Mouse (Mus musculus): ENCODE measurements around the gene Csde1.

Gene Csde1

DNA sequence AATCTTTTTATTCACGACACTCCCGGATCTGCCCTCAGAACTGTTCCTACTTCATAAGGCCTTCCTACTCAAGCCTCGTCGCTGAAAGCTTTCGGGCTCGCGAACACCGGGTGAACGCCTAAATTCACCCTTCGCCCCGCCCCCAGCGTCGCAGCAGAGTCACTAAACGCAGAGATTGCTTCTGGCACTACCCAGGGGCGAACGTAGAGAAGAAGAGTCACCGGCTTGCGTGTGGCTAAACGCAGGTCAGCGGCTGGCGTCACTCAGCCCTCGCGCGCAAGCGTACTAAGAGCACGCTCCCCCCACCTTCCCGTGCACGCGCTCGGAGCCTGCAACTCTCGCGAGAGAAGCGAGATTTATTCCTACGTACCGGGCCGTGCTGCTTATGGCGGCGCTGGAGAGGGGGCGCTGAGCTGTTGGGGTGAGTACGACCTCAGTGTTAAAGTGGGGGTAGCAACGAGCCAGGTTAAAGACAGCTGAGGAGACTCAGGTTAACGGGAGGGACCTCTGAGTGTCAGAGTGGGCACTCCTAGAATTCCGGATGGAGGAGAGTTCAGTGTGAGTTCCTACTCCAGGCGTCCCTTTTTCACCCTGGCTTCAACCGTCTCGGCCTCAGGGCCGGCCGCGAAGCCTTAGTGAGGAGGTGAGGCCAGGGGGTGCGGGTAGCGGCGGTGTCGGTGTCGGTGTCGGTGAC is at the start of gene Csde1:
Gene Csde1, plus strand, starts transcription at position 178 of the 694 bp plus-strand sequence.
- in situ Hi-C loops (cut with MboI, MseI), result no loop called here

DNA sequence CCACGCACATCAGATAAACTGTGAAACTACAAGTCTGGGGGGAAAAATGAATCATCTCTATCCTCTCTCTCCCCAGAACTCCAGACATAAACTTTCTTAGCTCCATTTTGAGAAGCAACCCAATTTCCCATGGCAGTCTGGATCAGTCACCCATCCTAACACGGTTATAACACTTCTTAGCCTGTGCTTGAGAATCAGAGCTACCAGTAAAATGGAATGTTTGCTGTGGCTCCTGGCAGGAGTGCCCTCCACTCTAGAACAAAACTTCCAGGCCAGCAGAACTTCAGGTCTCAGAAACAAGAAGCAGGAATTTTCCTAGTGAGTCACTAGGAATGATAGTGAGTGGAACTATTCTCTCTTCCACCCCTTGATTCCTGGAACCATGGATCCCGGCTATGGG is 49.7 kb upstream of the Csde1 start:
- in situ Hi-C loops (cut with MboI, MseI), result no loop called here

DNA sequence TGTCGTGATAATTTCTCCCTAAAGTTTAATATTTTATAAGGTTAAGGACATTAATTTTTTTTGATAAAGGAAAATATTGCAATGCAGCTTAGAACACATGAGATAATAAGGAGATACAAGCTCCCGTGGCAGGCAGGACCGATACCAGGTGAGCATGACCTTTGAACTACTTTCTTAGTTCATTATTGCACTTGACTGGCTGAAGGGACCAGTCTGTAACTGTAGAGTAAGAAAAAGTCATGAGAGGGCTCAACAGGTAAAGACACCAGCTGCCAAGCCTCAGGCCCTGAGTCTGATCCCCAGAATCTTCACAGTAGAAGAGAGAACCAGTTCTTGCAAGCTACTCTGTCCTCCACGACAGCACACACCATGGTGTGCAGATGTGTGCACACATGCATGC is 43.3 kb upstream of the Csde1 start:
- in situ Hi-C loops (cut with MboI, MseI), result no loop called here

DNA sequence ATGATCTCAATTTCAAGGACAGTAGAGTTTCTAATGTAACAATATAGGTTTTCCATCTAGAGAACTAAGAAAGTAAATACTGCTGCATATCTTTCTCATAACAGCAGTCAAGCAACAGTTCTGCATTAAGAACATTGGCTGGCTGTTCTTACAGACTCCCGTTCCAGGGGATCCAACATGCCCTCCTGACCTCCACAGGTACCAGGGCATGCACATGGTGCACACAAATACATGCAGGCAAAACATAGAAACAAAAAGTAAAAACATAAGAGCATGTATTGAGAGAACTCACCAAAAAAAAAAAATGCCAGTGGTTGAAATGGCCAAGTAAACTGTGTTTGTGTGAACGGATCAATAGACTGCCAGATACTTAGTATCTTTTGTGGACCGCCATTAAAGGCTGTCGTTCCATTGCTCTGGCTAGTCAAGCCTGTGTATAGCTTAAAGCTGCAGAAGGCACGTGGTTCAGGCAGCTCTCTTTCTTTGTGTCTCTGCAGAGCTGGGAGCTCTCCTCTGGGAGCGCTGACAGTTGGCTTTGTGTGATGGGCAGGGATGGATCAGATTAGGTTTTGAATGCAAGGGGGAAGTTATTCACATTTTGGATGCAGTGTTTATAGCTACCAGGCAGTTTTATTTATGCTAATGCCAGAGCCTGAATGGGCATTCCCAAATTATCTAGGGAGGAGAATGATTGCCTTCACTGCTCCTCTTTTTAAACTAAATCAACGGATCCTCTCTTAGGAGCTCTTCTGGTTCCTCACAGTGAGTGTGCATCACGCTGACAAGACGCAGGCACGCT is 40.5 kb upstream of the Csde1 start:
- in situ Hi-C loops (cut with MboI, MseI), result no loop called here

DNA sequence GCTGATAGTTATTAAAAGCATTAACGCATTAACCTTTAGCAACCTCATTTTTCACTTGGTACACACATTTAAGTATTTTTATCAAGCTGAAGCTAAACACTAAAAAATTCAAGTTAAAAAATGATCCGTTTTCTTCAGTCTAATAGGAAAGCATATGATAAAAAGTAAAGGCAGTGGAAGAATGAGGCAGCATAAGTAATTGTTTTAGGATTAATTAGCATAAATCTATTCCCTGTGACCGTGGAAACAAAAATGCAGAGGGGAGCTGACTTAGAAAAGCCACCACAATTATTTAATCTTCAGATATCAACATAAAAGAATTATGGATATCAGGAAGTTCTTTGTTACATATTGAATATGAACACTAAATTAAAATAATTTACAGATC is 39.9 kb upstream of the Csde1 start:
- in situ Hi-C loops (cut with MboI, MseI), result no loop called here

DNA sequence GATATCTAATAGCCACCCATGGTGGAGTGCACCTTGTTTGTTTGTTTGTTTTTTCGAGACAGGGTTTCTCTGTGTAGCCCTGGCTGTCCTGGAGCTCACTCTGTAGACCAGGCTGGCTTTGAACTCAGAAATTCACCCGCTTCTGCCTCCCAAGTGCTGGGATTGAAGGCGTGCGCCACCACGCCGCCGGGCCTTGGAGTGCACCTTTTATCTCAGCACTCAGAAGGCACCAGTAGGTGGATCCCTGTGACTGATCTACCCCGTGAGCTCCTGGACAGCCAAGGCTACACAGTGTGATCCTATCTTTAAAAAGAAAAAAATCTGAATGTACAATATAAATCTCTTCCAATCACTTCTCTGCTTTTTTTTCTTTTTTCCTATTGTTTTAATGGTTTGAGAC is 29.2 kb upstream of the Csde1 start:
- in situ Hi-C loops (cut with MboI, MseI), result loop anchor here (5.0 to 10.0 kb wide), 2 partner anchors 264 to 1396 kb away; no protein-coding TSS in a partner anchor

DNA sequence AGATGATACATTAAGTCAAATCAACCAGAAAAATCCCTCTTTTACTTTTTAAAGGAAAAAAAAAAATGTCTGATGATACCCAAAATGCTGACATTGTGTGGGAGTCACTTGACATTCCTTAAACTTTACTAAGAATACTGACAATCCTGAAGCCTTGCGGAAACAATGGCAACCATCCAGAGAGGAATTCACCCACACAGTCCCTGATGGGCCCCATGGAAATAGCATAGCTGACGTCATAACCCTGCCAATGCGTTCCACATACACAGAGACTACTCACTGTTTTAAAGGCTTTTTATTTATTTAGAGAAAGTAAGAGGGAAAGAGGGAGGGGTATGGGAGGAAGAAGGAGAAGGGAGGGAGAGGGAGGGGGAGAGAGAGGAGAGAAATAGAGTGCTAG is 27.3 kb upstream of the Csde1 start:
- in situ Hi-C loops (cut with MboI, MseI), result loop anchor here (5.0 to 10.0 kb wide), 2 partner anchors 266 to 1398 kb away; no protein-coding TSS in a partner anchor

DNA sequence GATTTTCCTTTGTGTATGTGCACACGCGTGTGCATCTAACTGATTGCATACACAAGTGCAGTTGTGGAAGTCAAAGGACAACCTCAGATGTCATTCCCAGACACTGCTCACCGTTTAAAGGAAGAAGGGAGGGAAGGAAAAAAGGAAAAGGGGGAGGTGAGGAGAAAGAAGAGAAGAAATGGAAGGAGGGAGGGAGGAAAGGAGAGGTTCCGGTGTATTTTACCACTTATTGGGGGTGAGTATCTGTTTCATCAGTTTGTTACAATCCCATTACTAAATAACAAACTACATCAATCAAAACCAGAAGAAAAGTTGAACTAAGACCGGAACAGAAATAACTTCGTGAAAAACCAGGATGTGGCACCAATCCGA is 25.0 kb upstream of the Csde1 start:
- in situ Hi-C loops (cut with MboI, MseI), result loop anchor here (10.0 kb wide), 1 partner anchor 1400 kb away; no protein-coding TSS in a partner anchor

DNA sequence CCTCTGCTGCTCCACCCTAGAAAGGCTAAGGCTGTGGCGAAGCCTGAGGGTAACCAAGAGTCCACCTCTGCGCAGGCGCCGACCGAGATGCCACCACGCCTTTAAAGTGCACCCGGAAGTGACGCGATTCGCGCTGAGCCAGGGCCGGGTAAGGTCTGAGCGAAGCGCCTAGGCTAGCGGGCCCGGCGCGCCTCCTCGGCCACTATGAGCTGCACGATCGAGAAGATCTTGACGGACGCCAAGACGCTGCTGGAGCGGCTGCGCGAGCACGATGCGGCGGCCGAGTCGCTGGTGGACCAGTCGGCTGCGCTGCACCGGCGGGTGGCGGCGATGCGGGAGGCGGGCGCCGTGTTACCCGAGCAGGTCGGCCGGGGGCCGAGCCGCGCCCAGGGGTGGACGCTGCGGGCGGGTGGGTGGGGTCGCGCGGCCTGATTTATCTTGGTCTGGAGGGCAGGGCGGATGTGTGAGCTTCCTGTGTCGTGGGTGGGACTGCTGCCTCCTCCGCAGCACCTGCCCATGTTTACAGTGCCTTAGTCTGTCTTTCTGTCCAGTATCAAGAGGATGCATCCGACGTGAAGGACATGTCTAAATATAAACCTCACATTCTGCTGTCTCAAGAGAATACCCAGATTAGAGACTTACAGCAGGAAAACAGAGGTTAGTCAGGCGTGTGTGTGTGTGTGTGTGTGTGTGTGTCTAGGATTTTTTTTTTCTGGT is 24.5 kb upstream of the Csde1 start, which contains the start of gene Sike1:
Gene Sike1, plus strand, starts transcription at position 104 of the 717 bp plus-strand sequence.
- in situ Hi-C loops (cut with MboI, MseI), result loop anchor here (10.0 kb wide), 1 partner anchor 1401 kb away; no protein-coding TSS in a partner anchor

DNA sequence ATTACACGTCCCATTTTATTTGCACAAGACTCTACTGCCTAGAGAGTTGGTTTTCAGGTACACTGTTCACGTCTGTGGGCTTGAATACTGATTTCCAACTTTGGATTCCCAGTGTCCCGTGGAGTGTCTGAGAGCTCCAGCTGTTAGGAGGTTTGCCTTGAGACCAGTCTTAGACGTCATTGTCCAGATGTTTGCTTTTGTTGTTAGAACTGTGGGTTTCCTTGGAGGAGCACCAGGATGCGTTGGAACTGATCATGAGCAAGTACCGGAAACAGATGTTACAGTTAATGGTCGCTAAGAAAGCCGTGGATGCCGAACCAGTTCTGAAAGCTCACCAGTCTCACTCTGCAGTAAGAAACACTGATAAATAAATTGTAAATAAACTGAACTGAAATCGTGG is 23.2 kb upstream of the Csde1 start:
- in situ Hi-C loops (cut with MboI, MseI), result loop anchor here (10.0 kb wide), 1 partner anchor 1402 kb away; no protein-coding TSS in a partner anchor

DNA sequence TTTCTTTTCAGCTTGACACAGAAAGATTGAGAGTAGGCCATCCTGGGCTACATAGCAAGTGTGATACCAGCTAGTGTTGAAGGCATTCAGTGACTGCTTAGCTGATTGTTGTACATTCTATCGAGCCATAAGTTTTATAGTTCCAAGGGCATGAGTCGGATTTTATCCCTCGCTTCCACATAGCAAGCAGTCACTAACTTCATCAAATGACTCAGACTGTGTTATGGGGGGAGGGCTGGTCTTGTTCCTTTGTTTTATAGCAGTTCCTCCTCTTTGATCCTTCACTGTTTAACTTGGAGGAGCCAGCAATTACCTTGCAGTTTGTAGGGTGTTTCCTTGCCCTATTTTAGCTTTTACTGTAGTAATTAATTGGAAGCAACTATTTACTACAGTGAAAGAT is 22.6 kb upstream of the Csde1 start:
- in situ Hi-C loops (cut with MboI, MseI), result loop anchor here (10.0 kb wide), 1 partner anchor 1403 kb away; no protein-coding TSS in a partner anchor

DNA sequence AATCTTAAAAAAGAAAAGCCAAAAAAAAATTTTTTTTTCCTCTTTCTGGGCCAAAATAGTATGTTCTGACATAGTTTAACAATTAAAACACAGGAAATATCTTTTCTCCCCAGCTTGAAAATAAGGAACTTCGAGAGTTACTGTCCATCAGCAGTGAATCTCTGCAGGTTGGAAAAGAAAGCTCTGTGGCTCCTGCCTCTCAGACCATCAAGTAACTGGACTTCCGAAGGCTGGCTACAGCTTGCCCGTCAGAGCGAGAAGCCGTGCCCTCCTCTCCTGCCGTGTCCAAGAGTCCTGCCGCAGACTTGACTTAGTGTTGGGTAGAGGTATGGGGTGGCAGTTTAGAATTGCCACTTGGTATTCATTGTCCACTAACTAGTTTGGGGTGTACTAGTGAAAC is 18.6 kb upstream of the Csde1 start:
- in situ Hi-C loops (cut with MboI, MseI), result no loop called here

DNA sequence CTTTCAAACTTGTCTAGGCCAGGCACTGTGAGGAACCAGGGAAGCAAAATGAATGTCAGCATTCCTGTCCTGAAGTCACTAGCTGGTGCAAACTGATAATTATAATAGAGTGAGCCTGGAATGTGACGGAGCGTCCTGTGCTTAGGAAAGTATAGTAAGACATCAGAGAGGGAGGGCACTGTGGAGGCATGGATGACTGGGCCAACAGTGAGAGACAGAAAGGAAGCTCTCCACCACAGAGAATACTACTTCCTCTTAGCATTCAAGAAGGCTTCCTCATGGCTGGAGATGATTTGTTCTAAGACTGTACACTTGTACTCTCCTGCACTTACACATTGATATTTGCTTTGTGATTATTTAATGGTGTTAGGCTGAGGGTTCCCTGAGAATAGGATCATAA is 2.9 kb upstream of the Csde1 start:
- in situ Hi-C loops (cut with MboI, MseI), result no loop called here

DNA sequence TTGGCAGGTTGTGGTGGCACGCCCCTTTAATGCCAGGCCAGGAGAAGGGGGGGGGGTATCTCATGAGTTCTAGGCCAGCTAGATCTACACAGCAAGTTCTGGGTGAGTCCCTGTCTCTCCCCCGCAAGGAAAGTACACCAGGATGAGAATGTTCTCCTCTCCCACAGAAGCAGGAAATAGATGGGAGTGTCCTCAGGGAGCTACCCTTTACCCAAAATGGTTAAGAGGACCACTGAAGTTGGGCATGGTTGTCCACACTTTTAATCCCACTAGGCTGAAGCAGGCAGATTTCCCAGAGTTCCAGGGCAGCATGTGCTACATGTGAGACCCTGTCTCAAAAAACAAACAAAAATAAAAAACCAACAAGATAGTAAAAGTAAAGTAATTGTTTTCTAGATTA is 764 bp upstream of the Csde1 start:
- in situ Hi-C loops (cut with MboI, MseI), result no loop called here

DNA sequence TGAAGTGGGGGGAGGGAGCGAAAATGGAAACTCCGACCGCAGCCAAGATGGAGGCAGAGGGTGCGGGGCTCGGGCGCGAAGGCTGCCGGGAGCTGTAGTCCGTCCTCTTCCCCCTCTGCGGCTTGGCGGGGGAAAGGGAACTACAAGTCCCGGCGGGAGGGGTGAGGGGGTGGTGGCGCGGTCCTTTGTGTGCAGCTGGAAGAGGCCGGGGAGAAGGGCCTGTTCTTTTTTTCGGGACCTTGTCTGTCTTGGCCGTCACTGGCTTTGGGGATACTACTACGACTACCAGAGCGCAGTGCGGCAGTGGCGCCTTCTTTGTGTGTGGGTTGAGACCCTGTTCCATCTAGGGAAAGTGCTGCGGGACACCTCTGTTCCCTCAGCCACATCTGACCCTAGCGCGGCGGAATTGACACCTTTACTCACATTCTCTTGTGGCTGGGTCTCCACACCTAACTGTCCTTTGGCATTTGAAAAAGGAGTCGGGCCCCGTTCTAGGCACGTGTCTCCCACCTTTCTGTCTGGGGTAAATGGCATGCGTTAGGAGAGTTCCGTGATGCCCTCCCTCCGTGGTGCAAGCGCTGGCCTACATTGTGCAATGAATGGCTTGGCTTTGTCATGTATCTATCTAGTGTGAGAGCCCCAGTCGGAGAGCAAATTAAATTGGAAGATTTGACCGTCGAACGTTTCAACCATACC is 865 bp downstream of the Csde1 start:
- in situ Hi-C loops (cut with MboI, MseI), result no loop called here

DNA sequence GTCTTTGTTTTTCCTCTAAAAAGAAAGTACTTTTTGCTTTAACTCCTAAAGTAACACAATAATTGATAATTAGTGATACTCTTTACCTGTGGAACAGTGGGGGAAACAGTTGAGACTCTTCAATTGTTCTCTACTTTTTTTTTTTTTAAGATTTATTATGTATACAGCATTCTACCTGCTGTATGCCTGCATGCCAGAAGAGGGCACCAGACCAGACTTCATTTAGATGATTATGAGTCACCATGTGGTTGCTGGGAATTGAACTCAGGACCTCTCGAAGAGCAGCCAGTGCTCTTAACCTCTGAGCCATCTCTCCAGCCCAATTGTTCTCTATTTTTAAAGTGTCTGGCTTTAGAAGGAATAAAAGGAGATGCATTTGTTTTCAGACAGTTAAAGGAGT is 5.9 kb downstream of the Csde1 start:
- in situ Hi-C loops (cut with MboI, MseI), result loop anchor here (5.0 kb wide), 1 partner anchor 289 kb away; no protein-coding TSS in a partner anchor

DNA sequence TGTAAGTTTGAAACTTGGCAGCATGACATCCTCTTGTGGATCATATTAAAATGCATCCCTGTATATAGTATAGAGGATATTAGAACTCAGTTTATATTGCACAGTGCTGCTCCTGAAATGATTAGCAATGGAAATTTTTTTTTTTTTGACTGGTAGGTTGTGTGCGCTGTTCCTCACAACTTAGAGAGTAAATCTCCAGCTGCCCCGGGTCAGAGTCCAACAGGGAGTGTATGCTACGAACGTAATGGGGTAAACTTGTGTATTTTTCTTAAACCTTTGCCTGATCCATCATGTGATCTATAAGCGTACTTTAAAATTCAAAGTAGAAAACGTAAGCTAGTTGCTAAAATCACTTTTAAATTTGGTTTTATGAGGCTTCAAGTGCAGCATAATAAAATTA is 20.1 kb downstream of the Csde1 start:
- in situ Hi-C loops (cut with MboI, MseI), result no loop called here

DNA sequence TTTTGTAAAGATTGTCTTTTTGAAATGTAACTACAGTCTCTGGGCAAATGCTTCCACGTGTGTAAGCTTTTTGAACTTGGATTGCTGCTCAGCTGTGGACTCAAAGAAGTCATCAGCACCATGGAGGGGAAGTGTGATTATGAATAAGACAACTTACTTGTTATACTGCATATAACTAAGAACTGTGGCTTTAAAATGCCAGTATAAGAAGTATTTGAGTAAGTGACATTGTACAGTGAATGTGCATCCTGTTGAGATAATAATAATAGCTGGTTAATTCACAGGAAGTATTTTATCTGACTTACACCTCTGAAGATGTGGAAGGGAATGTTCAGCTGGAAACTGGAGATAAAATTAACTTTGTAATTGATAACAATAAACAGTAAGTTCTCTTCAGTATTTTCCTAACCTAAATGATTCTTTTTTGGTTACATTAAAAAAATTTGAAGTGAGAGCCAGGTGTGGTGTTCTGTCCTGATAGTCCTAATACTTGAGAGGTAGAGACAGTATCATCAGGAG is 20.7 kb downstream of the Csde1 start:
- in situ Hi-C loops (cut with MboI, MseI), result no loop called here

DNA sequence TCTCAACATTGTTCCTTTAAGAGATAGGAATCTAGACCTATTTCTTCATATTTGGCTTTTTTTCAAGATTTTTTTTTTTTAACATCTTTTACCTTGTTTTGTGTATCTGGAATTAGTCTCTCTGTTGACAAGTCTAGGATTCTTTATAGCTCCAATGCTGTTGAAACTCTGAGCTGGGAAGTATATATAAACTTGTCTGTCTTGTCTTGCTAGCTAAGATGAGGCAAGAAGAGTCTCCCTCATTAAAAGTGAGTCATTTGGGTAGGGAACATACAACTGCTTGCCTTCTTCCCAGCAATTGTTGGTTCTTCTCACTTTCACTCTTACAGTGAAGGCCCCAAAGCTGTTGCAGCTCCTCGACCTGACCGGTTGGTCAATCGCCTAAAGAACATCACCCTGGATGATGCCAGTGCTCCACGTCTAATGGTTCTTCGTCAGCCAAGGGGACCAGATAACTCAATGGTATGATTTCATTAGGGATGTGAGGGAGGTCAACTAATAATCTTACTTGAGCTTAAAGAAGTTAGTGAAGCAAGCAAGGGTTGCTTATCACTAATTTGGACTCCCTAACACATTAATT is 35.9 kb downstream of the Csde1 start:
- in situ Hi-C loops (cut with MboI, MseI), result no loop called here

DNA sequence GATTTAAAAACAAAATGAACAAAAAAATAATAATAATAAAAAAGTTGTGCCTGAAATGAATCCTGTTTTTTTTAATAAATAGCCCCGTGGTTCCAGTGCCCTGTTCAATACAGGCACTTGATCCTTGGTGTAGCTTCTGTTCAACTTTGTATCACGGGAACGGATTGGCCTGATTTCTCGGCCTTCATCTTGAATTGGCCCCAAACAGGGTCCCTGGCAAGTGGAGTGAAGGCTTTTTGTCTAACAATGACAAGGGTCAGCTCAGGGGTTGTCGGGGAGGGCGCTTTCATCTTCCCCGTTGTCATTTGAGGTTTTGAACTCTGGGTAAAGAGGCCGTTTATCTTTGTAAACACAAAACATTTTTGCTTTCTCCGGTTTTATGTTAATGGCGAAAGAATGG is 37.5 kb downstream of the Csde1 start:
- in situ Hi-C loops (cut with MboI, MseI), result no loop called here
